Mouse (Mus musculus) liver, embryonic 14.5 days (tissue): ENCODE measurements at regions not wholly inside any gene's neighbourhood (a gene's known extent, or its start where the extent isn't known, plus 50 kb on each side); places are given as distances from the start of the nearest gene placed in this dataset.

Experiments
- ATAC-seq: fragments of 200-750 bp; cut with Nextera tagmentation; 2 replicates; pipeline ENCODE4 v1.8.0; 2017; ENCODE audit warnings: moderate number of reproducible peaks, mild to moderate bottlenecking, moderate library complexity; ENCODE audit not compliant: insufficient read depth
- DNase-seq, 3 experiments: peaks; one replicate each; pipeline ENCODE4 v3.0.0-alpha.2; 2012 to 2013; ENCODE audit warnings: low read depth in 3 of 3, low spot score in 3 of 3
- H3K27ac ChIP-seq: fragments of 300-500 bp; sonication (generic); 2 replicates; pipeline ENCODE4 v1.5.1; 2014; ENCODE audit warnings: moderate library complexity, mild to moderate bottlenecking, control low read depth, inconsistent platforms
- H3K27me3 ChIP-seq: fragments of 300-500 bp; sonication (generic); 2 replicates; pipeline ENCODE4 v1.6.1; 2014; ENCODE audit warnings: mild to moderate bottlenecking, low read length, moderate library complexity; ENCODE audit not compliant: control insufficient read depth, insufficient read depth
- H3K36me3 ChIP-seq: fragments of 300-500 bp; sonication (generic); replicated peaks from 2 replicates; pipeline ENCODE4 v1.6.1; 2014; ENCODE audit warnings: low read depth; ENCODE audit not compliant: control insufficient read depth, insufficient read depth
- H3K4me1 ChIP-seq, 2 experiments: fragments of 200-500 bp in 1 of 2; fragments of 300-500 bp in 1 of 2; sonication (generic) in 1 of 2; replicated peaks; 2 replicates each; pipeline ENCODE4 v1.6.1; 2012 to 2014; ENCODE audit warnings: antibody characterized with exemption in 1 of 2, inconsistent platforms in 1 of 2, low read length in 1 of 2; ENCODE audit not compliant: control insufficient read depth in 2 of 2, insufficient read depth in 2 of 2
- H3K4me2 ChIP-seq: fragments of 300-500 bp; sonication (generic); 2 replicates; pipeline ENCODE4 v1.6.1; 2014; ENCODE audit warnings: low read depth, mild to moderate bottlenecking, control low read depth, moderate library complexity
- H3K4me3 ChIP-seq, 2 experiments: fragments of 200-500 bp in 1 of 2; fragments of 300-500 bp in 1 of 2; sonication (generic) in 1 of 2; 2 replicates each; pipeline ENCODE4 v1.5.1; 2012 to 2014; ENCODE audit warnings: low read depth in 2 of 2, low read length in 2 of 2, mild to moderate bottlenecking in 2 of 2, control low read depth in 1 of 2, inconsistent platforms in 1 of 2, moderate library complexity in 1 of 2; ENCODE audit not compliant: insufficient read depth in 1 of 2
- H3K9ac ChIP-seq: fragments of 300-500 bp; sonication (generic); replicated peaks from 2 replicates; pipeline ENCODE4 v1.6.1; 2014; ENCODE audit warnings: mild to moderate bottlenecking, control low read depth, moderate library complexity
- H3K9me3 ChIP-seq: fragments of 300-500 bp; sonication (generic); 2 replicates; pipeline ENCODE4 v1.6.1; 2016; ENCODE audit warnings: low read length, mixed read lengths; ENCODE audit not compliant: control insufficient read depth
- CTCF ChIP-seq: IDR thresholded peaks from 2 replicates; pipeline ENCODE4 v1.5.1; 2016; ENCODE audit warnings: antibody characterized with exemption, low read depth, control low read depth
- EP300 ChIP-seq: IDR thresholded peaks from 2 replicates; pipeline ENCODE4 v1.6.1; 2016; ENCODE audit warnings: antibody characterized with exemption, low read depth
- WGBS: fragments of 180-500 bp; shearing (Covaris S2); extraction: QIAGEN DNeasy Blood & Tissue Kit; methylation state at CpG from one replicate; pipeline ENCODE4 v1.1.7; 2014; ENCODE audit not compliant: insufficient replicate concordance; 5-methylcytosine and 5-hydroxymethylcytosine counted together

DNA sequence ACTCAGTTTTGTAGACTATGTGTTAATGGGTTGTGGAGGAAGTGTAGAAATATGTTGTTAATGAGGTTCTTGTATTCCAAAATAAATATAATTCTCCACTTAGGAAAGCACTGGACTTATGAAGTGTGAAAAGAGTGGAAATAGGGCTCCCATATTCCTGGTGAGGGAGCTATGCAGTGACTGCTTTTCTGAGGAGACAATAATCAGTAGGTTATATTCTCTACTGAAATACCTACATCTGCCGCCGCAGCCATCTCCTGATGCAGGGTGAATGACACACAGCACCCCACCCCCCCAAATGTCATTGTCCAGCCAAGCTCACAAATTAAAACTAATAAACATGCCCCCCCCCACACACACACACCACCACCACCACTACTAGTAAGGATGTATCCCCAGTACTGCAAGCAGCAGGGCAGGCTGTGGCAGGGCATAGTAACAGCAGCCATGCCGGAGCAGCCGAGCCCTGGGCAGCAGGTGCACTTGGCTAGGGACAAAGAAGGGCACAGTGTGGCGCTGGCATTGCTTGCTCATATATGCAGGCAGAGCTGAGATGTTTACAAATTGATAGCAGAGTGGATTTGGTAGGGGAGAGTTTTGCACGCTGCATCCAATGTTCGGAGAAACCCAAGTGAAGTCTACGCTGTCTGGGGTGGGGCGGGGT, 862.7 kb downstream of the Olfm4 start:
- Histone ChIP-seq H3K4me2 (no peak overlapping the region), H3K9ac (no peak overlapping the region), H3K27me3 (no peaks in the 10 kb centered on the region), H3K4me1 (no peaks in the 10 kb centered on the region), H3K27ac (no peak overlapping the region), H3K4me3 (no peak overlapping the region), H3K36me3 (no peaks in the 10 kb centered on the region), H3K9me3 (no peaks in the 10 kb centered on the region)
- ATAC-seq (no peak), DNase-seq (no peak)
- TF ChIP-seq EP300 (no peak), CTCF (no peak)
- WGBS: 75% methylated on average over 9 of the region's 9 CpGs
